Mouse (Mus musculus) erythroblast, embryonic 14.5 days (primary cell): Measurements from ENCODE around the gene Zfp768.

Experiments used
- GATA1 ChIP-seq: IDR thresholded peaks from 2 replicates; pipeline ENCODE4 v1.6.1; 2012; ENCODE audit warnings: low read length, inconsistent platforms, mixed read lengths
- TAL1 ChIP-seq: IDR thresholded peaks from 3 replicates; pipeline ENCODE4 v1.6.1; 2012; ENCODE audit warnings: low read length, inconsistent platforms, mixed read lengths

- TF ChIP-seq TAL1 (no peak), GATA1 (no peak)
Measured at GRCm38 (mm10) chr7:127325550-127325949, 19.8 kb downstream of the Zfp768 start.
